Mouse (Mus musculus) cerebellum, adult 11-12 months (tissue): Measurements from ENCODE around the gene 4930523C07Rik.

Experiments used
- DNase-seq: peaks from one replicate; pipeline ENCODE4 v3.0.0; 2022

4930523C07Rik gene

DNA sequence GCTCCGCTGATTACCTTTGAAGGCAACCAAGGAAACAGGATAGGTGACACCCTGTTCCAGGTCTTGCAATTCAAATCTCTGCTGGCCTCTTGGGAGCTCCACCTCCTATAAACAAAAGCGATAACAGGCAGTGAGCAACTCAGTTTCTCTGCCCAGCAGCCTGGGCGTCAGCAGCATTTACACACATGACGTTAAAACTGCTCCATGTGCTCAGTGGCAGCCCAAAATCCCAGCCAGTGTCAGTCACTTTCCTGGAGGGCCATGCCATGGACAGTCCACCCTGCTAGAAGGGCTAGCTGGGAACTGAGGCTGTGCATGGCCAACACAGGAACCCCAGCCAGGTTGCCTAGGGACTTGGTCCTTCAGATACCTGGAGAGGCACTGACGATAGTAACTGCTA lies 61.2 kb downstream of the 4930523C07Rik start:
- DNase-seq: no peak

DNA sequence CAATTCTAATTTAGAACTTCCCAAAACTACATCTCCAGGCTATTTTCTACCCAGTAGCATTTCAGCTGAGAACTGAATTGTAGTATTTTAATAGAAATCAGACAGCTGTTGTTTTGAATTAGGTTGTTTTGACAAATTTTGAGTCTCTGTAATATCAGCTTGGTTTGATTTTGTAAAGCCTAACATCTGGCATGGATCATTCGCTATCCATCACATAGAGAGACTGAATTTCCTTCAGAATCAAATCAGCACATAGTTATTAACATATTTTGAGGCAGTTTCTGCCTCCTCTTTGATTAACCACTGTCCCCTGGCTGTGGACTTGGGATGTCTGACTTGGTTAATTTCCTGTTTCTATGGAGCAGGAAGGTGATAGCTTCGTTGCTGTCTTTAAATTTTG lies 64.4 kb downstream of the 4930523C07Rik start:
- DNase-seq: no peak

DNA sequence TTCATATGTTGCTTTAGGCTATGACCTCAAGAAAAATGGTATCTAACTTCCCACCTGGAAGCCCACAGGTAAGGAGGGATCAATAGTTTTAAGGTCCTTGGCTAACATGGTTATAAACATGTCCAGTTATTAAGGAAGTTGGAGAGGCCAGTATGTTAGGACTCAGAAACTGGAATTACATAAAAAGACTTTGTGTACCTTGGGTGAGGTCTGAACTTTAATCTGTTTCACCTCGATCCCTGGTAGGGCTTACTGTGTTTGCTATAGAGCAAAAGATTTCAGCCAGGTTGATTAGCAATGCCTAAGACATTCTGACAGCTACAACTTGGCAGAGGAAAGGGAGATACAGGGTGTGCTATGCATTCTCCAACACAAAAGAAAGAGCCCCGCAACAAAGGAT lies 79.8 kb downstream of the 4930523C07Rik start:
- DNase-seq: no peak
